Mouse (Mus musculus) G1E (cell line): ENCODE measurements around the gene Sin3a.

Experiments used
- GATA1 ChIP-seq: IDR thresholded peaks from 2 replicates; pipeline ENCODE4 v1.6.1; 2012; ENCODE audit warnings: borderline replicate concordance, low read length, inconsistent platforms, mixed read lengths
- POLR2AphosphoS5 ChIP-seq: IDR thresholded peaks from 2 replicates; pipeline ENCODE4 v1.6.1; 2012; ENCODE audit warnings: low read depth, low read length, inconsistent platforms; ENCODE audit not compliant: insufficient replicate concordance

GRCm38 (mm10) chr9:57137777-57138176, 65.9 kb downstream of the Sin3a start:
- no peak for TF ChIP-seq POLR2AphosphoS5
- no peak for TF ChIP-seq GATA1
